Mouse (Mus musculus): ENCODE data around the gene Mtus2.

- TF ChIP-seq CTCF (conservative IDR thresholded peaks at IDR 0.05; ENCODE audit: insufficient read depth, insufficient read length, low read depth, low read length) (no peak), POLR2A (IDR thresholded peaks at IDR 0.05; ENCODE audit: low read depth, low read length) (no peak)
These were observed 392.3 kb downstream of the Mtus2 start for GRCm38 (mm10) chr5:148349327-148350011.
